In genomic region chr13:6241472-6242123, GRCm38 (mm10) we compare ENCODE assay signal across 25 mouse cellular contexts.
DNase-seq lines count a peak whose midpoint lies in the region; ATAC-seq and TF ChIP-seq lines count a peak whose summit lies in the region.
"Had no signal": no experiment of that assay in that cellular context is flagged by ENCODE, and none has a peak within 500 bp of the region (broad histone marks: within the 10 kb centered on the region; RNA-seq: fewer than 3 reads in every experiment).

No protein-coding gene starts in this region.

- no peaks in the 10 kb centered on the region for H3K27me3 ChIP-seq in MEL (ENCODE audit: control insufficient read depth in 1 of 2, insufficient read depth in 2 of 2, low read length in 2 of 2)
- H3K27me3 ChIP-seq: embryonic facial prominence, embryonic 12.5 days; embryonic facial prominence, embryonic 15.5 days; heart, embryonic 13.5 days; hindbrain, embryonic 13.5 days; intestine, embryonic 15.5 days; Patski had no signal

- ATAC-seq in common myeloid progenitor, adult 5-6 weeks (replicated peaks; ENCODE audit: low read depth, poor library complexity, severe bottlenecking) = peak; percentile 72
- ATAC-seq: CD4-positive, CD25-positive, alpha-beta regulatory T cell, adult 4 months; forebrain, embryonic 14.5 days; forebrain, postnatal 0 days; hindbrain, embryonic 16.5 days; intestine, embryonic 15.5 days; Patski had no signal

- no peaks in the 10 kb centered on the region for H3K9me3 ChIP-seq in MEL (replicated peaks; ENCODE audit: insufficient read depth, low read length)
- H3K9me3 ChIP-seq: embryonic facial prominence, embryonic 12.5 days; embryonic facial prominence, embryonic 15.5 days; heart, embryonic 10.5 days; heart, embryonic 13.5 days; hindbrain, embryonic 10.5 days; hindbrain, embryonic 13.5 days; intestine, embryonic 15.5 days had no signal

- no peak overlapping the region for H3K27ac ChIP-seq in MEL (ENCODE audit: control insufficient read depth, low read depth, low read length)
- H3K27ac ChIP-seq in macrophage = peak overlapping the region; percentile 75
- H3K27ac ChIP-seq: embryonic facial prominence, embryonic 12.5 days; embryonic facial prominence, embryonic 15.5 days; heart, adult 2 months; heart, embryonic 10.5 days; heart, embryonic 13.5 days; hindbrain, embryonic 10.5 days; hindbrain, embryonic 13.5 days; intestine, embryonic 15.5 days had no signal

- TF ChIP-seq CTCF in MEL (IDR thresholded peaks at IDR 0.05 in 2 of 3, conservative IDR thresholded peaks at IDR 0.05 in 1 of 3; ENCODE audit: control insufficient read depth in 1 of 3, insufficient read depth in 1 of 3, low read depth in 2 of 3, low read length in 3 of 3, poor library complexity in 1 of 3, severe bottlenecking in 1 of 3) = no peak

- TF ChIP-seq RAD21 in MEL (IDR thresholded peaks at IDR 0.05; ENCODE audit: low read depth, low read length) = no peak

- TF ChIP-seq POLR2A in MEL (IDR thresholded peaks at IDR 0.05; ENCODE audit: control insufficient read depth in 1 of 2, insufficient read depth in 1 of 2, low read depth in 1 of 2, low read length in 2 of 2, poor library complexity in 1 of 2) = no peak

- no peak for TF ChIP-seq EP300 in MEL (IDR thresholded peaks at IDR 0.05; ENCODE audit: low read depth in 1 of 2, low read length in 2 of 2)

- no peaks in the 10 kb centered on the region for H3K79me2 ChIP-seq in MEL (ENCODE audit: control insufficient read depth, insufficient read depth, low read length, poor library complexity)
- H3K79me2 ChIP-seq in macrophage (ENCODE audit: inconsistent target) = no peaks in the 10 kb centered on the region

- H3K4me1 ChIP-seq in MEL (ENCODE audit: control insufficient read depth in 1 of 2, insufficient read depth in 2 of 2, low read length in 2 of 2) = no peaks in the 10 kb centered on the region
- H3K4me1 ChIP-seq: embryonic facial prominence, embryonic 12.5 days; embryonic facial prominence, embryonic 15.5 days; heart, embryonic 10.5 days; heart, embryonic 13.5 days; hindbrain, embryonic 13.5 days; intestine, embryonic 15.5 days had no signal

- DNase-seq in 416B (ENCODE audit: low read depth) (peak; percentile 74), MEL (ENCODE audit: low read depth, low spot score) (peak; percentile 6)
- no peak for DNase-seq in urinary bladder, postnatal 25 days (ENCODE audit: low spot score)
- no peak for DNase-seq in left cerebral cortex, adult 9 months (ENCODE audit: low spot score in 2 of 2)
- no peak for DNase-seq in layer of hippocampus, adult 11-12 months (ENCODE audit: low spot score)
- DNase-seq in layer of hippocampus, adult 9-10 months (ENCODE audit: low spot score) = no peak
- DNase-seq: cerebellum, adult 11-12 months; cerebellum, adult 8-10 months; cerebellum, postnatal 36 days; forebrain, postnatal 0 days; gastrocnemius, postnatal 25 days; heart, adult 2 months had no signal

- no peak overlapping the region for H3K9ac ChIP-seq in MEL (ENCODE audit: control insufficient read depth, low read depth, low read length, poor library complexity, severe bottlenecking)
- H3K9ac ChIP-seq: embryonic facial prominence, embryonic 12.5 days; embryonic facial prominence, embryonic 15.5 days; forebrain, postnatal 0 days; heart, embryonic 13.5 days; hindbrain, embryonic 13.5 days; intestine, embryonic 15.5 days had no signal

- no peaks in the 10 kb centered on the region for H3K36me3 ChIP-seq in MEL (ENCODE audit: control insufficient read depth in 1 of 2, insufficient read depth in 2 of 2, low read length in 2 of 2)
- no peaks in the 10 kb centered on the region for H3K36me3 ChIP-seq in macrophage (ENCODE audit: inconsistent target)
- H3K36me3 ChIP-seq: embryonic facial prominence, embryonic 12.5 days; embryonic facial prominence, embryonic 15.5 days; heart, embryonic 10.5 days; heart, embryonic 13.5 days; hindbrain, embryonic 10.5 days; hindbrain, embryonic 13.5 days; intestine, embryonic 15.5 days had no signal

- H3K4me3 ChIP-seq in MEL (ENCODE audit: control insufficient read depth in 1 of 2, insufficient read depth in 1 of 2, low read depth in 2 of 2, low read length in 2 of 2) (no peak overlapping the region), macrophage (ENCODE audit: inconsistent target) (no peak overlapping the region)
- H3K4me3 ChIP-seq: embryonic facial prominence, embryonic 12.5 days; embryonic facial prominence, embryonic 15.5 days; heart, adult 2 months; heart, embryonic 10.5 days; heart, embryonic 13.5 days; hindbrain, embryonic 10.5 days; hindbrain, embryonic 13.5 days; intestine, embryonic 15.5 days had no signal

- 28% methylated on average over 5 of the region's 5 CpGs for WGBS in macrophage (ENCODE audit: missing documents)

TF ChIP-seq in MEL, 35 proteins besides CTCF, POLR2A, EP300 and RAD21:
- TF ChIP-seq ZNF384 (IDR thresholded peaks at IDR 0.05; ENCODE audit: low read depth, low read length) (peak; percentile 62; the same call in 1 of the 2 replicates), ZMIZ1 (IDR thresholded peaks at IDR 0.05; ENCODE audit: low read depth, low read length) (no peak)

Comparison
In these comparisons a context has a peak if more than half of its experiments do, and no peak if none do; other contexts are left out.
1. DNase-seq: peak in 416B (single experiment) and MEL (single experiment); none in urinary bladder, postnatal 25 days (single experiment), left cerebral cortex, adult 9 months (0 of 2), layer of hippocampus, adult 11-12 months (single experiment) and layer of hippocampus, adult 9-10 months (single experiment).